In genomic region chr13:34462808-34463511, GRCm38 (mm10) we compare ENCODE assay signal across 8 mouse cellular contexts.
A peak's percentile ranks its signal among the peaks of the same experiment; 100 is the strongest.
DNase-seq lines count a peak whose midpoint lies in the region; ATAC-seq and TF ChIP-seq lines count a peak whose summit lies in the region.

No protein-coding gene starts in this region.

- no peak overlapping the region for H3K9ac ChIP-seq in heart, embryonic 13.5 days
- no peak overlapping the region for H3K9ac ChIP-seq in heart, adult 2 months (ENCODE audit: low read depth, low read length)
- H3K9ac ChIP-seq in limb, embryonic 15.5 days: no peak overlapping the region

- no peaks in the 10 kb centered on the region for H3K9me3 ChIP-seq in heart, embryonic 13.5 days
- H3K9me3 ChIP-seq in limb, embryonic 15.5 days: no peaks in the 10 kb centered on the region

- no peak for ATAC-seq in heart, embryonic 13.5 days (ENCODE audit: extremely low read depth, insufficient number of reproducible peaks, low FRiP score, low TSS enrichment)
- peak; percentile 77 for ATAC-seq in limb, embryonic 15.5 days (ENCODE audit: insufficient number of reproducible peaks, low FRiP score, low TSS enrichment, low read depth)

- no peak for TF ChIP-seq EP300 in heart, adult 2 months (IDR thresholded peaks at IDR 0.05; ENCODE audit: insufficient read depth, low read depth, low read length)

- H3K79me2 ChIP-seq in heart, adult 2 months (replicated peaks; ENCODE audit: control insufficient read depth, insufficient read depth, low read length): no peaks in the 10 kb centered on the region

- no peak for DNase-seq in heart, adult 2 months
- DNase-seq in 3T3-L1 (ENCODE audit: low read depth, low spot score): peak; percentile 70
- DNase-seq in heart, postnatal 4 days: peak; percentile 15
- DNase-seq in adrenal gland, adult 8-10 months: no peak
- DNase-seq in urinary bladder, postnatal 36 days (ENCODE audit: low spot score in 2 of 2): no peak
- DNase-seq in embryo, embryonic 9.5 days (ENCODE audit: extremely low spot score): no peak

- intact Hi-C loops in heart, adult 2 months (cut with DNase I): no loop called here

- no peak overlapping the region for H3K4me2 ChIP-seq in heart, embryonic 13.5 days
- H3K4me2 ChIP-seq in limb, embryonic 15.5 days: no peak overlapping the region

- H3K4me3 ChIP-seq in heart, embryonic 13.5 days: no peak overlapping the region
- no peak overlapping the region for H3K4me3 ChIP-seq in heart, adult 2 months
- H3K4me3 ChIP-seq in limb, embryonic 15.5 days: no peak overlapping the region

- H3K36me3 ChIP-seq in heart, embryonic 13.5 days: no peaks in the 10 kb centered on the region
- no peaks in the 10 kb centered on the region for H3K36me3 ChIP-seq in heart, adult 2 months (ENCODE audit: control insufficient read depth, insufficient read depth, low read length)
- H3K36me3 ChIP-seq in limb, embryonic 15.5 days: no peaks in the 10 kb centered on the region

- no peak for TF ChIP-seq CTCF in heart, adult 2 months (IDR thresholded peaks at IDR 0.05)

- TF ChIP-seq POLR2A in heart, adult 2 months (IDR thresholded peaks at IDR 0.05; ENCODE audit: insufficient read depth, low read depth, low read length): no peak

- 15% methylated on average over 2 of the region's 2 CpGs for WGBS in heart, embryonic 13.5 days
- WGBS in heart, adult 2 months: 33% methylated on average over 2 of the region's 2 CpGs
- WGBS in limb, embryonic 15.5 days: 18% methylated on average over 2 of the region's 2 CpGs

- no peaks in the 10 kb centered on the region for H3K27me3 ChIP-seq in heart, embryonic 13.5 days (replicated peaks)
- no peaks in the 10 kb centered on the region for H3K27me3 ChIP-seq in heart, adult 2 months (ENCODE audit: control insufficient read depth, insufficient read depth, low read length)
- H3K27me3 ChIP-seq in limb, embryonic 15.5 days: no peaks in the 10 kb centered on the region

- peak overlapping the region; percentile 69 for H3K27ac ChIP-seq in heart, embryonic 13.5 days (replicated peaks)
- H3K27ac ChIP-seq in heart, adult 2 months: no peak overlapping the region
- H3K27ac ChIP-seq in limb, embryonic 15.5 days: peak overlapping the region; percentile 60

- H3K4me1 ChIP-seq in heart, embryonic 13.5 days: peaks cover 26% of the 10 kb centered on the region
- H3K4me1 ChIP-seq in heart, adult 2 months (ENCODE audit: control insufficient read depth, insufficient read depth, low read length): peaks cover 4% of the 10 kb centered on the region; the same call in 1 of the 2 replicates
- H3K4me1 ChIP-seq in limb, embryonic 15.5 days: peaks cover 22% of the 10 kb centered on the region

Comparison
In these comparisons a context has a peak if more than half of its experiments do, and no peak if none do; other contexts are left out.
1. DNase-seq: peak in 3T3-L1 (single experiment) and heart, postnatal 4 days (single experiment); none in heart, adult 2 months (0 of 2), adrenal gland, adult 8-10 months (single experiment), urinary bladder, postnatal 36 days (0 of 2) and embryo, embryonic 9.5 days (single experiment).